Mouse (Mus musculus) CD4-positive naive resting alpha-beta T cell, adult 76 days (primary cell): ENCODE measurements around the gene Tkfc. TPM values are rescaled to one million over a fixed set of nuclear protein-coding genes. Genes with fewer than 3 reads are reported as not detected.

Experiments used
- total RNA-seq: library from RNA; stranded (reverse); gene quantifications from one replicate; pipeline ENCODE4 v1.2.4, GENCODE M21; 2023

Tkfc gene
- total RNA-seq, result 6.8 TPM

GRCm38 (mm10) chr19:10605293-10605900, at the start of gene Tkfc, which contains the start of gene Ddb1:
TSS of gene Tkfc (minus strand) at chr19:10605654.
TSS of gene Ddb1 (plus strand) at chr19:10605327.

GRCm38 (mm10) chr19:10634106-10634871, 28.8 kb upstream of the Tkfc start, which contains the start of gene Vwce:
TSS of gene Vwce (plus strand) at chr19:10634213.

DNA sequence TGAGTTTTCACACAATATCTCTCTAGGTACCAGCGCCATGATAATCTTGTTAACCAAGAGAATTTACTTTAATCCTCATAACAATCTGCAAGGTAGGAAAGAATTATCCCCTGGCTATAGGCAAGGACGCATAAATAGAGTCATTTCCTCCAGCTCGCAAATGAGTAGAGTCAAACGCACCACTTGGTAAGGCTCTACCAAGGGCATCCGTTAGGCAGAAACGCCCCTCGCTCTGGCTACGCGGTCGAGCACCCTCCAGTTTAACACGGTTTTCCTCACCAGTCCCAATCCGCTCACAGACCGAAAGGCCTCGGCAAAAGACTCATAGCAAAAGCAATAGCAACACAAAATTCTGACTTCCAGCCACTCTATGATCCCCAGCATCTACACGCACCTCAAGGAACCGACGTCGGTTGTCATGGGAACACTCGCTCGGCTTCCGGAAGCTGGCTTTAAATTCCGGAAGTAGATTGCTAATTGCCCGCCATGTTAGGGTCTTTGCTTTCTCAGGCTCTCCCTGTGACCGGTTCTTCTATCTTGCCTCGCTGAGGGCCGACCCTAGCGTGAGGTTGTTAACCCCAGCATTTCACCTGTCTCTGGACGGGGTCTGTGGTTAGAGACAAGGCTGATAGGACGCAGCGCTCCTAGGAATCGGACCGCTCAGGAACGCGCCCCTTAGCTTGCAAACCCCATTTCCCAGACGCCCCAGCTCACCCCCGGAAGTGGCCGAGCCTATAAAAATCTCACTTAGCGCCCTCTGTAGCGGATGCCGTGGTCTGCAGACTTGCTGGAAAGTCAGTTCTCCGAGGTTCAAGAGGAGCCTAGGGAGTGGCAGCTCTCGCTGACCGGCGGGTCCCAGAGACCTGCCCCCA, 28.5 kb downstream of the Tkfc start, which contains the start of the genes Cyb561a3 and Tmem138:
Gene Cyb561a3 (plus strand): TSS at position 483 of the 872 bp plus-strand sequence.
Gene Tmem138 (minus strand): TSS at position 673 of the 872 bp plus-strand sequence.

DNA sequence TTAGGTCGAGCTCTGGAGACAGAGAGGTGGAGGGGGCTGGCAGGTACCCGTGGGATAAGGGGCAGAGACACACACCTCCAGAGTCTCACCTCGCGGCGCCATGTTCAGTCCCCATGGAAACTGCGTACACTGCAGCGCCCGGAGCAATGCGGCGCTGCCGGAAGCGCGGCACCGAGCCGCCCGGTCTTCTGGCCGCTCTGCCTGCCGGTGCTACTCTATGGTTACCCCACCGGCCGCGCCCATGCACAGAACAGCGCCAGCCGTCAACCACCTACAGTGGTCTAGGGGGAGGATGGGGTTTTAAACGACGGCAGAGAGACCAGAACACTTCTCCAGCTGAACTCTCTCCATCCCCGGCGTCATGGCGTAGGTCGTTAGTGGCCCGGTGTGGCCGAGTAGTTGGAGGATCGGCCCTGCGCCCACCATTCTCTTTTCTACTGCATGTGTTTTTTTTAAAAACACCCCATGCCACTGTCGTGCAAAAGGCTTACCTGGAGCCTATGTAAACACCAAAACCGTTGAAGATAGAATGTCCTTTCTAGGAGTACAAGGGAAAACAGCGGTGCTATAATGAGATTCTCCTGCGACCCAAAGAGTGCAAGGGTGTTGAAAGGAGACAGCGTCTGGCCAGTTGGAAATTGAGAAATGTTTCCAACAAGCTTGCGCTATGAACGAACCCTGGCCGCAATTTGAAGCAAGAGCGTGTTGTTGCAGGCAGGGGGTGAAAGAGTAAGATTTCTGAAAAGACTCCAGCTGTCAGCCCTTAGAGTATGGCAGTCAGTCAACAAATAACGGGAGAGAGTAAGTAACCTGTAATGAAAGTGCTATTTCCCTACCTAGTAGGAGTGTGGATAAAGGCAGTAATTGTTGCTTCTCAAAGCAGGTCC, 49.6 kb downstream of the Tkfc start, which contains the start of gene Tmem216:
Gene Tmem216 (minus strand): TSS at position 615 of the 887 bp plus-strand sequence.

Other genes with a start within 250 kb of the Tkfc start
- gene Syt7, start 216.6 kb downstream of the Tkfc start, total RNA-seq, result not detected
- gene Lrrc10b, start 148.2 kb downstream of the Tkfc start, total RNA-seq, result not detected
- gene Ppp1r32, start 122.7 kb downstream of the Tkfc start, total RNA-seq, result 3.5 TPM
- gene Cpsf7, start 80.4 kb downstream of the Tkfc start, total RNA-seq, result 147 TPM
- 42.6 TPM for gene Sdhaf2, start 79.5 kb downstream of the Tkfc start, total RNA-seq
- gene Tmem216, start 49.4 kb downstream of the Tkfc start, total RNA-seq, result 4.4 TPM
- gene Cyb561a3, start 28.5 kb downstream of the Tkfc start, total RNA-seq, result 28.4 TPM
- gene Tmem138, start 28.3 kb downstream of the Tkfc start, total RNA-seq, result 5.7 TPM
- gene Ddb1, start 327 bp downstream of the Tkfc start, total RNA-seq, result 229 TPM
- gene Vwce, start 28.6 kb upstream of the Tkfc start, total RNA-seq, result 7.2 TPM
- not detected for gene Pga5, start 72.4 kb upstream of the Tkfc start, total RNA-seq
- gene Vps37c, start 83.1 kb upstream of the Tkfc start, total RNA-seq, result 19.2 TPM
- 323 TPM for gene Cd5, start 133.3 kb upstream of the Tkfc start, total RNA-seq
- 312 TPM for gene Cd6, start 224.4 kb upstream of the Tkfc start, total RNA-seq
- gene Slc15a3, start 234.1 kb upstream of the Tkfc start, total RNA-seq, result 4.9 TPM